In the genomic region with DNA sequence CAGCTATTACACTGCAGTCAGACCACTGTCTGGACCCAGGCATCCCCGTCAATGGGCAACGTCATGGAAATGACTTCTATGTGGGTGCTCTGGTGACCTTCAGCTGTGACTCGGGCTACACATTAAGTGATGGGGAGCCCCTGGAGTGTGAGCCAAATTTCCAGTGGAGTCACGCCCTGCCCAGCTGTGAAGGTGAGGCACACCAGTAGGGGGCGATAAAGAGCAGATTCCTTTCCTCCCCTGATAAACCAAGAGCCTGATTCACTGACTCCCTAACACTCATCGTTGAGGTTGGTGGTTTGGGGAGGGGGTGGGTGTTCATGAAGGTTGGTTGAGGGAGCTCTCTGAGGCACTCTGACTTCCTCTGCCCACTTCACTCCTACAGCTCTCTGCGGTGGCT, we compare ENCODE assay signal across 23 mouse cellular contexts.
A peak's percentile ranks its signal among the peaks of the same experiment; 100 is the strongest.
DNase-seq lines count a peak whose midpoint lies in the region; ATAC-seq and TF ChIP-seq lines count a peak whose summit lies in the region.
"Had no signal": no experiment of that assay in that cellular context is flagged by ENCODE, and none has a peak within 500 bp of the region (broad histone marks: within the 10 kb centered on the region; RNA-seq: fewer than 3 reads in every experiment).

No protein-coding gene starts in this region.

- TF ChIP-seq EP300 in heart, adult 2 months (IDR thresholded peaks at IDR 0.05; ENCODE audit: insufficient read depth, low read depth, low read length): no peak
- TF ChIP-seq EP300 in liver, embryonic 14.5 days (IDR thresholded peaks at IDR 0.05; ENCODE audit: low read depth): no peak

- no peak overlapping the region for H3K4me2 ChIP-seq in liver, embryonic 14.5 days (ENCODE audit: low read depth)
- H3K4me2 ChIP-seq in liver, embryonic 11.5 days: no peak overlapping the region
- H3K4me2 ChIP-seq: heart, embryonic 15.5 days; hindbrain, embryonic 15.5 days; liver, embryonic 15.5 days had no signal

- no peak for ATAC-seq in liver, embryonic 14.5 days (ENCODE audit: insufficient read depth)
- no peak for ATAC-seq in liver, embryonic 11.5 days (replicated peaks; ENCODE audit: low FRiP score)
- ATAC-seq: forebrain, embryonic 16.5 days; lung, postnatal 0 days had no signal

- intact Hi-C loops in heart, adult 2 months (cut with DNase I): no loop called here
- intact Hi-C loops in heart, postnatal 10 days (cut with DNase I): no loop called here

- H3K9ac ChIP-seq in heart, adult 2 months (ENCODE audit: low read depth, low read length): no peak overlapping the region
- no peak overlapping the region for H3K9ac ChIP-seq in liver, embryonic 14.5 days (replicated peaks)
- H3K9ac ChIP-seq in liver, embryonic 11.5 days (ENCODE audit: low read depth, low read length): no peak overlapping the region
- H3K9ac ChIP-seq: heart, embryonic 15.5 days; hindbrain, embryonic 15.5 days; liver, embryonic 15.5 days had no signal

- no peaks in the 10 kb centered on the region for H3K4me1 ChIP-seq in heart, adult 2 months (ENCODE audit: control insufficient read depth, insufficient read depth, low read length)
- no peaks in the 10 kb centered on the region for H3K4me1 ChIP-seq in liver, embryonic 14.5 days (replicated peaks; ENCODE audit: control insufficient read depth in 2 of 2, insufficient read depth in 2 of 2, low read length in 1 of 2)
- no peaks in the 10 kb centered on the region for H3K4me1 ChIP-seq in liver, embryonic 11.5 days (replicated peaks; ENCODE audit: control insufficient read depth, insufficient read depth, low read length)
- H3K4me1 ChIP-seq in E14TG2a.4 (replicated peaks; ENCODE audit: low read depth, low read length): no peaks in the 10 kb centered on the region
- H3K4me1 ChIP-seq in cortical plate, adult 2 months (ENCODE audit: control insufficient read depth, insufficient read depth, low read length): no peaks in the 10 kb centered on the region
- H3K4me1 ChIP-seq: heart, embryonic 15.5 days; hindbrain, embryonic 15.5 days; liver, embryonic 15.5 days had no signal

- no peak overlapping the region for H3K4me3 ChIP-seq in heart, adult 2 months
- no peak overlapping the region for H3K4me3 ChIP-seq in liver, embryonic 14.5 days (ENCODE audit: insufficient read depth in 1 of 2, low read depth in 2 of 2, low read length in 2 of 2)
- no peak overlapping the region for H3K4me3 ChIP-seq in liver, embryonic 11.5 days (ENCODE audit: low read depth, low read length)
- no peak overlapping the region for H3K4me3 ChIP-seq in E14TG2a.4 (replicated peaks; ENCODE audit: low read length)
- H3K4me3 ChIP-seq in cortical plate, adult 2 months (ENCODE audit: insufficient read depth, low read length): no peak overlapping the region
- H3K4me3 ChIP-seq: heart, embryonic 15.5 days; hindbrain, embryonic 15.5 days; liver, embryonic 15.5 days; midbrain, embryonic 10.5 days had no signal

- no peaks in the 10 kb centered on the region for H3K79me2 ChIP-seq in heart, adult 2 months (replicated peaks; ENCODE audit: control insufficient read depth, insufficient read depth, low read length)

- H3K27ac ChIP-seq in heart, adult 2 months: no peak overlapping the region
- H3K27ac ChIP-seq in liver, embryonic 14.5 days: no peak overlapping the region
- no peak overlapping the region for H3K27ac ChIP-seq in liver, embryonic 11.5 days (ENCODE audit: low read depth, low read length)
- H3K27ac ChIP-seq in cortical plate, adult 2 months (ENCODE audit: insufficient read depth, low read length): no peak overlapping the region
- H3K27ac ChIP-seq: heart, embryonic 15.5 days; hindbrain, embryonic 15.5 days; kidney, postnatal 0 days; liver, embryonic 15.5 days; midbrain, embryonic 10.5 days had no signal

- WGBS in heart, adult 2 months: 76% methylated on average over 7 of the region's 7 CpGs
- WGBS in liver, embryonic 14.5 days (ENCODE audit: insufficient replicate concordance): 76% methylated on average over 7 of the region's 7 CpGs
- 86% methylated on average over 7 of the region's 7 CpGs for WGBS in liver, embryonic 11.5 days

- no peaks in the 10 kb centered on the region for H3K9me3 ChIP-seq in liver, embryonic 14.5 days (ENCODE audit: control insufficient read depth, low read length)
- H3K9me3 ChIP-seq in liver, embryonic 11.5 days (ENCODE audit: control insufficient read depth, low read length): no peaks in the 10 kb centered on the region
- H3K9me3 ChIP-seq in E14TG2a.4 (ENCODE audit: low read length): no peaks in the 10 kb centered on the region
- H3K9me3 ChIP-seq: heart, embryonic 15.5 days; hindbrain, embryonic 15.5 days; liver, embryonic 15.5 days; midbrain, embryonic 10.5 days had no signal

- H3K27me3 ChIP-seq in heart, adult 2 months (ENCODE audit: control insufficient read depth, insufficient read depth, low read length): no peaks in the 10 kb centered on the region
- H3K27me3 ChIP-seq in liver, embryonic 14.5 days (ENCODE audit: control insufficient read depth, insufficient read depth, low read length): no peaks in the 10 kb centered on the region
- H3K27me3 ChIP-seq in liver, embryonic 11.5 days (replicated peaks; ENCODE audit: control insufficient read depth, insufficient read depth, low read length): no peaks in the 10 kb centered on the region
- H3K27me3 ChIP-seq in E14TG2a.4 (ENCODE audit: insufficient read depth, low read length): no peaks in the 10 kb centered on the region
- H3K27me3 ChIP-seq: CH12.LX; heart, embryonic 15.5 days; hindbrain, embryonic 15.5 days; liver, embryonic 15.5 days had no signal

- H3K36me3 ChIP-seq in heart, adult 2 months (ENCODE audit: control insufficient read depth, insufficient read depth, low read length): no peaks in the 10 kb centered on the region
- H3K36me3 ChIP-seq in liver, embryonic 14.5 days (replicated peaks; ENCODE audit: control insufficient read depth, insufficient read depth, low read depth): no peaks in the 10 kb centered on the region
- no peaks in the 10 kb centered on the region for H3K36me3 ChIP-seq in liver, embryonic 11.5 days (ENCODE audit: control insufficient read depth, insufficient read depth, low read length)
- no peaks in the 10 kb centered on the region for H3K36me3 ChIP-seq in E14TG2a.4 (ENCODE audit: insufficient read depth, low read length)
- H3K36me3 ChIP-seq: heart, embryonic 15.5 days; liver, embryonic 15.5 days; midbrain, embryonic 10.5 days had no signal

- 0 out of 2 replicates have a peak, but pooled peaks have one; percentile 4 for TF ChIP-seq CTCF in heart, adult 2 months (IDR thresholded peaks at IDR 0.05)
- peak; percentile 24; the same call in 1 of the 2 replicates for TF ChIP-seq CTCF in liver, embryonic 14.5 days (IDR thresholded peaks at IDR 0.05; ENCODE audit: low read depth)
- peak; percentile 30 for TF ChIP-seq CTCF in E14TG2a.4 (conservative IDR thresholded peaks at IDR 0.05; ENCODE audit: low read length)
- TF ChIP-seq CTCF in cortical plate, adult 2 months (IDR thresholded peaks at IDR 0.05; ENCODE audit: extremely low read depth, insufficient read depth, low read length): peak; percentile 35

- no peak for DNase-seq in heart, adult 2 months
- no peak for DNase-seq in heart, postnatal 10 days
- DNase-seq in liver, embryonic 14.5 days (ENCODE audit: low read depth in 3 of 3, low spot score in 3 of 3): no peak
- DNase-seq in liver, embryonic 11.5 days (ENCODE audit: low spot score): no peak
- no peak for DNase-seq in gastrocnemius, postnatal 10 days
- DNase-seq: B cell, adult 2 months; cerebellum, adult 18-20 months; cerebellum, postnatal 36 days; gastrocnemius, postnatal 25 days; heart, postnatal 4 days; kidney, adult 18-20 months; right cerebral cortex, postnatal 14 days; thymus, postnatal 14 days had no signal

- TF ChIP-seq POLR2A in heart, adult 2 months (IDR thresholded peaks at IDR 0.05; ENCODE audit: insufficient read depth, low read depth, low read length): no peak
- no peak for TF ChIP-seq POLR2A in cortical plate, adult 2 months (IDR thresholded peaks at IDR 0.05; ENCODE audit: extremely low read depth, insufficient read depth, low read length)
